Mouse (Mus musculus): ENCODE measurements around the gene Nyap2.

GRCm38 (mm10) chr1:81077665-81078314 lies 1.0 kb downstream of the Nyap2 start:
- TF ChIP-seq POLR2A (IDR thresholded peaks at IDR 0.05; ENCODE audit: low read depth, low read length) (no peak), ETS1 (conservative IDR thresholded peaks at IDR 0.05; ENCODE audit: low read depth, low read length) (no peak)
